Mouse (Mus musculus): ENCODE measurements at regions not wholly inside any gene's neighbourhood (a gene's known extent, or its start where the extent isn't known, plus 50 kb on each side); places are given as distances from the start of the nearest gene placed in this dataset.

- DNase-seq (ENCODE audit: low spot score in 2 of 2) = no peak
These were observed 60.9 kb upstream of the Mbnl1 start for GRCm38 (mm10) chr3:60411746-60412145.

GRCm38 (mm10) chr3:60412206-60412605 lies 60.4 kb upstream of the Mbnl1 start:
- DNase-seq (ENCODE audit: low spot score in 2 of 2) = no peak

- no peak for DNase-seq (ENCODE audit: low spot score in 2 of 2)
These were observed 58.9 kb upstream of the Mbnl1 start for GRCm38 (mm10) chr3:60413749-60414148.

GRCm38 (mm10) chr3:60417001-60417400 lies 55.6 kb upstream of the Mbnl1 start:
- no peak for DNase-seq (ENCODE audit: low spot score in 2 of 2)

GRCm38 (mm10) chr3:60418652-60419051 lies 54.0 kb upstream of the Mbnl1 start:
- DNase-seq (ENCODE audit: low spot score in 2 of 2) = no peak

- DNase-seq (ENCODE audit: low spot score in 2 of 2) = no peak
These were observed 53.4 kb upstream of the Mbnl1 start for GRCm38 (mm10) chr3:60419216-60419615.
